Comparison of ENCODE assay signal across 31 mouse cellular contexts in the genomic region with DNA sequence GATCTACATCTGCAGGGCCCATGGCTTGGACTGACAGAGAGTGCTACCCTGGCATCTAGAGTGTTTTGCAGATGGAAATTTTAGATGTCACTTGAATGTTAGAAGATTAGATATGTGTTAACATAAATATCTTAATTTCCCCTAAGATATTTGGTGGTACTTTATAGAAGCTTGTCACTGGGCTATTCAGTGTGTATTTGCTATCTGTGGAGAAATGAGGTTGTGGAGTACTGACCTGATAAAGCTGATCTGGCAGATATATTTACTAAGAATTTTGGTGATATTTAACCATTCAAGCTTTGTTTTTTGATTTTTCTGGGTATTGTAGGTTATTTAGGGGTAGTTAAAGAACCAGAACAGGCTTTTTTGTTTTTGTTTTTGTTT.
"Had no signal": no experiment of that assay in that cellular context is flagged by ENCODE, and none has a peak within 500 bp of the region (broad histone marks: within the 10 kb centered on the region; RNA-seq: fewer than 3 reads in every experiment).

No protein-coding gene starts in this region.

- H3K36me3 ChIP-seq: heart, embryonic 10.5 days; heart, embryonic 12.5 days; heart, embryonic 13.5 days; heart, embryonic 15.5 days; hindbrain, embryonic 10.5 days; hindbrain, embryonic 12.5 days; hindbrain, embryonic 13.5 days; hindbrain, embryonic 15.5 days; intestine, embryonic 15.5 days; kidney, embryonic 15.5 days had no signal

- H3K9ac ChIP-seq: heart, embryonic 12.5 days; heart, embryonic 13.5 days; heart, embryonic 15.5 days; hindbrain, embryonic 12.5 days; hindbrain, embryonic 13.5 days; hindbrain, embryonic 14.5 days; hindbrain, embryonic 15.5 days; intestine, embryonic 15.5 days; kidney, embryonic 15.5 days had no signal

- H3K4me2 ChIP-seq: heart, embryonic 11.5 days; heart, embryonic 12.5 days; heart, embryonic 13.5 days; heart, embryonic 15.5 days; hindbrain, embryonic 12.5 days; hindbrain, embryonic 13.5 days; hindbrain, embryonic 14.5 days; hindbrain, embryonic 15.5 days; intestine, embryonic 15.5 days; kidney, embryonic 15.5 days had no signal

- H3K27ac ChIP-seq: heart, adult 2 months; heart, embryonic 13.5 days; heart, embryonic 15.5 days; hindbrain, embryonic 10.5 days; hindbrain, embryonic 12.5 days; hindbrain, embryonic 13.5 days; hindbrain, embryonic 14.5 days; hindbrain, embryonic 15.5 days; hindbrain, postnatal 0 days; intestine, embryonic 15.5 days; kidney, embryonic 15.5 days; kidney, postnatal 0 days; layer of hippocampus, adult 2 months had no signal

- H3K9me3 ChIP-seq: heart, embryonic 10.5 days; heart, embryonic 12.5 days; heart, embryonic 13.5 days; heart, embryonic 15.5 days; hindbrain, embryonic 10.5 days; hindbrain, embryonic 12.5 days; hindbrain, embryonic 13.5 days; hindbrain, embryonic 15.5 days; intestine, embryonic 15.5 days; kidney, embryonic 15.5 days had no signal

- ATAC-seq: hindbrain, embryonic 16.5 days; hindbrain, postnatal 0 days; inflammation-experienced regulatory T-cells, adult 6 months; intestine, embryonic 15.5 days; intestine, embryonic 16.5 days; intestine, postnatal 0 days had no signal

- DNase-seq: kidney, adult 11 months; kidney, adult 18-20 months; kidney, adult 2 months; kidney, adult 8-10 months; kidney, adult 9 months; kidney, postnatal 10 days; kidney, postnatal 14 days; kidney, postnatal 25 days; kidney, postnatal 36 days; kidney, postnatal 4 days; layer of hippocampus, adult 9-11 months had no signal

- H3K4me1 ChIP-seq: heart, embryonic 15.5 days; hindbrain, embryonic 12.5 days; hindbrain, embryonic 15.5 days; intestine, embryonic 15.5 days had no signal

- H3K27me3 ChIP-seq: heart, embryonic 12.5 days; heart, embryonic 13.5 days; heart, embryonic 15.5 days; hindbrain, embryonic 12.5 days; hindbrain, embryonic 13.5 days; hindbrain, embryonic 15.5 days; intestine, embryonic 15.5 days; kidney, embryonic 15.5 days had no signal

- H3K4me3 ChIP-seq: heart, adult 2 months; heart, embryonic 10.5 days; heart, embryonic 12.5 days; heart, embryonic 13.5 days; heart, embryonic 15.5 days; hindbrain, embryonic 10.5 days; hindbrain, embryonic 12.5 days; hindbrain, embryonic 13.5 days; hindbrain, embryonic 15.5 days; intestine, embryonic 15.5 days; kidney, embryonic 15.5 days; layer of hippocampus, adult 2 months had no signal
